Mouse (Mus musculus): ENCODE measurements around the gene Serpina6. TPM values are rescaled to one million over a fixed set of nuclear protein-coding genes. Genes with fewer than 3 reads are reported as not detected.

Gene Serpina6
- 46.6 TPM for polyA plus RNA-seq (2021)

GRCm38 (mm10) chr12:103656848-103657626 is at the start of gene Serpina6:
TSS of gene Serpina6 (minus strand) at chr12:103657212.
- CTCF ChIA-PET: interaction anchor here (0.6 to 0.9 kb wide), 3 partner anchors 9 to 14 kb away, joined by 3 read pairs; no protein-coding TSS in a partner anchor
- ATAC-seq (peak; percentile 40), DNase-seq (ENCODE audit: low read depth, low spot score) (no peak)
- TF ChIP-seq CTCF (IDR thresholded peaks at IDR 0.05): no peak
- POLR2A ChIA-PET: no interaction called here
- no peaks in the 10 kb centered on the region for H3K27me3 ChIP-seq
- in situ Hi-C loops (cut with MboI; ENCODE audit: low pct_unique_long_range_greater_than_20kb): no loop called here

- ChIA-PET POLR2A (interaction anchor here (0.8 kb wide), 1 partner anchor 20 kb away, joined by 3 read pairs; no protein-coding TSS in a partner anchor), CTCF (no interaction called here)
- DNase-seq (ENCODE audit: low read depth, low spot score) (no peak), ATAC-seq (no peak)
- in situ Hi-C loops (cut with MboI; ENCODE audit: low pct_unique_long_range_greater_than_20kb): loop anchor here (5.0 to 10.0 kb wide), 3 partner anchors 34 to 281 kb away; partner anchors contain the start of gene Ddx24
- no peaks in the 10 kb centered on the region for H3K27me3 ChIP-seq
- no peak for TF ChIP-seq CTCF (IDR thresholded peaks at IDR 0.05)
Observed at GRCm38 (mm10) chr12:103706113-103706512, 49.1 kb upstream of the Serpina6 start.

- H3K27me3 ChIP-seq: no peaks in the 10 kb centered on the region
- ChIA-PET CTCF (no interaction called here), POLR2A (interaction anchor here (0.8 kb wide), 1 partner anchor 19 kb away, joined by 3 read pairs; no protein-coding TSS in a partner anchor)
- TF ChIP-seq CTCF (IDR thresholded peaks at IDR 0.05): no peak
- ATAC-seq (no peak), DNase-seq (ENCODE audit: low read depth, low spot score) (no peak)
- in situ Hi-C loops (cut with MboI; ENCODE audit: low pct_unique_long_range_greater_than_20kb): loop anchor here (5.0 to 10.0 kb wide), 3 partner anchors 33 to 281 kb away; partner anchors contain the start of gene Ddx24
Observed at GRCm38 (mm10) chr12:103705547-103705946, 48.5 kb upstream of the Serpina6 start.

- ATAC-seq (peak; percentile 81), DNase-seq (ENCODE audit: low read depth, low spot score) (peak; percentile 85)
- no peak for TF ChIP-seq CTCF (IDR thresholded peaks at IDR 0.05)
- no peaks in the 10 kb centered on the region for H3K27me3 ChIP-seq
- in situ Hi-C loops (cut with MboI; ENCODE audit: low pct_unique_long_range_greater_than_20kb): loop anchor here (10.0 kb wide), 2 partner anchors 145 to 275 kb away; partner anchors contain the start of gene Ddx24
- CTCF ChIA-PET: interaction anchor here (0.8 to 1.9 kb wide), 6 partner anchors 9 to 156 kb away, joined by 3 to 6 read pairs (median 4); partner anchors contain the start of gene Serpina16
- POLR2A ChIA-PET: interaction anchor here (1.4 kb wide), 1 partner anchor 71 kb away, joined by 3 read pairs; no protein-coding TSS in a partner anchor
Observed at GRCm38 (mm10) chr12:103700144-103700750, 43.2 kb upstream of the Serpina6 start.

GRCm38 (mm10) chr12:103695429-103695828 is 38.4 kb upstream of the Serpina6 start, which contains the start of gene Serpina1f:
TSS of gene Serpina1f (minus strand) at chr12:103695529.
- in situ Hi-C loops (cut with MboI; ENCODE audit: low pct_unique_long_range_greater_than_20kb): loop anchor here (25.0 kb wide), 2 partner anchors 1217 to 1292 kb away; no protein-coding TSS in a partner anchor
- DNase-seq (ENCODE audit: low read depth, low spot score) (no peak), ATAC-seq (no peak)
- ChIA-PET POLR2A (no interaction called here), CTCF (no interaction called here)
- no peak for TF ChIP-seq CTCF (IDR thresholded peaks at IDR 0.05)
- no peaks in the 10 kb centered on the region for H3K27me3 ChIP-seq

GRCm38 (mm10) chr12:103688221-103688814 is 31.3 kb upstream of the Serpina6 start:
- POLR2A ChIA-PET: no interaction called here
- DNase-seq (ENCODE audit: low read depth, low spot score) (no peak), ATAC-seq (no peak)
- no peaks in the 10 kb centered on the region for H3K27me3 ChIP-seq
- TF ChIP-seq CTCF (IDR thresholded peaks at IDR 0.05): no peak
- in situ Hi-C loops (cut with MboI; ENCODE audit: low pct_unique_long_range_greater_than_20kb): loop anchor here (10.0 to 25.0 kb wide), 3 partner anchors 726 to 1299 kb away; no protein-coding TSS in a partner anchor
- CTCF ChIA-PET: no interaction called here

- DNase-seq (ENCODE audit: low read depth, low spot score): no peak
- TF ChIP-seq CTCF (IDR thresholded peaks at IDR 0.05): no peak
- ChIA-PET POLR2A (no interaction called here), CTCF (interaction anchor here (1.1 kb wide), 1 partner anchor 14 kb away, joined by 4 read pairs; no protein-coding TSS in a partner anchor)
- ATAC-seq: no peak
- in situ Hi-C loops (cut with MboI; ENCODE audit: low pct_unique_long_range_greater_than_20kb): loop anchor here (10.0 to 25.0 kb wide), 3 partner anchors 728 to 1300 kb away; no protein-coding TSS in a partner anchor
- no peaks in the 10 kb centered on the region for H3K27me3 ChIP-seq
Observed at GRCm38 (mm10) chr12:103687021-103687420, 30.0 kb upstream of the Serpina6 start.

GRCm38 (mm10) chr12:103686050-103686449 is 29.0 kb upstream of the Serpina6 start:
- CTCF ChIA-PET: interaction anchor here (1.1 to 1.4 kb wide), 2 partner anchors 8 to 14 kb away, joined by 3 to 4 read pairs; no protein-coding TSS in a partner anchor

GRCm38 (mm10) chr12:103685386-103685785 is 28.4 kb upstream of the Serpina6 start:
- H3K27me3 ChIP-seq: no peaks in the 10 kb centered on the region
- ATAC-seq (no peak), DNase-seq (ENCODE audit: low read depth, low spot score) (no peak)
- ChIA-PET POLR2A (no interaction called here), CTCF (interaction anchor here (1.4 kb wide), 1 partner anchor 9 kb away, joined by 3 read pairs; no protein-coding TSS in a partner anchor)
- in situ Hi-C loops (cut with MboI; ENCODE audit: low pct_unique_long_range_greater_than_20kb): loop anchor here (10.0 to 25.0 kb wide), 3 partner anchors 729 to 1302 kb away; no protein-coding TSS in a partner anchor
- no peak for TF ChIP-seq CTCF (IDR thresholded peaks at IDR 0.05)

More at GRCm38 (mm10) chr12:103686050-103686449, 29.0 kb upstream of the Serpina6 start:
- DNase-seq (ENCODE audit: low read depth, low spot score) (no peak), ATAC-seq (no peak)
- no peak for TF ChIP-seq CTCF (IDR thresholded peaks at IDR 0.05)
- POLR2A ChIA-PET: no interaction called here
- in situ Hi-C loops (cut with MboI; ENCODE audit: low pct_unique_long_range_greater_than_20kb): loop anchor here (10.0 to 25.0 kb wide), 3 partner anchors 729 to 1301 kb away; no protein-coding TSS in a partner anchor
- H3K27me3 ChIP-seq: no peaks in the 10 kb centered on the region

- CTCF ChIA-PET: interaction anchor here (1.2 to 1.3 kb wide), 2 partner anchors 12 to 17 kb away, joined by 4 read pairs; no protein-coding TSS in a partner anchor
- H3K27me3 ChIP-seq: no peaks in the 10 kb centered on the region
- DNase-seq (ENCODE audit: low read depth, low spot score) (peak; percentile 81), ATAC-seq (peak; percentile 82)
- POLR2A ChIA-PET: interaction anchor here (1.0 kb wide), 1 partner anchor 12 kb away, joined by 3 read pairs; no protein-coding TSS in a partner anchor
- TF ChIP-seq CTCF (IDR thresholded peaks at IDR 0.05): no peak
- in situ Hi-C loops (cut with MboI; ENCODE audit: low pct_unique_long_range_greater_than_20kb): loop anchor here (10.0 to 25.0 kb wide), 3 partner anchors 731 to 1304 kb away; no protein-coding TSS in a partner anchor
Observed at GRCm38 (mm10) chr12:103683775-103684174, 26.8 kb upstream of the Serpina6 start.

All from Patski (cell line).